Mouse (Mus musculus) liver, embryonic 12.5 days (tissue): Measurements from ENCODE around the gene Clcn1. TPM values are rescaled to one million over a fixed set of nuclear protein-coding genes. Genes with fewer than 3 reads are reported as not detected.

Experiments used
- ATAC-seq: fragments of 200-750 bp; cut with Nextera tagmentation; 2 replicates; pipeline ENCODE4 v1.8.0; 2017; ENCODE audit warnings: moderate number of reproducible peaks, mild to moderate bottlenecking, moderate library complexity
- H3K27ac ChIP-seq: fragments of 300-500 bp; sonication (generic); 2 replicates; pipeline ENCODE4 v1.5.1; 2016; ENCODE audit warnings: mild to moderate bottlenecking
- H3K27me3 ChIP-seq: fragments of 300-500 bp; sonication (generic); replicated peaks from 2 replicates; pipeline ENCODE4 v1.6.1; 2016; ENCODE audit warnings: mild to moderate bottlenecking, moderate library complexity
- H3K36me3 ChIP-seq: fragments of 300-500 bp; sonication (generic); 2 replicates; pipeline ENCODE4 v1.6.1; 2016; ENCODE audit warnings: mild to moderate bottlenecking, moderate library complexity
- H3K4me1 ChIP-seq: fragments of 300-500 bp; sonication (generic); 2 replicates; pipeline ENCODE4 v1.6.1; 2016
- H3K4me2 ChIP-seq: fragments of 300-500 bp; sonication (generic); 2 replicates; pipeline ENCODE4 v1.6.1; 2016; ENCODE audit warnings: mild to moderate bottlenecking, moderate library complexity
- H3K4me3 ChIP-seq: fragments of 300-500 bp; sonication (generic); 2 replicates; pipeline ENCODE4 v1.5.1; 2016; ENCODE audit warnings: mild to moderate bottlenecking, moderate library complexity
- H3K9ac ChIP-seq: fragments of 300-500 bp; sonication (generic); 2 replicates; pipeline ENCODE4 v1.6.1; 2016; ENCODE audit warnings: mild to moderate bottlenecking, moderate library complexity
- H3K9me3 ChIP-seq: fragments of 300-500 bp; sonication (generic); replicated peaks from 2 replicates; pipeline ENCODE4 v1.6.1; 2016; ENCODE audit warnings: mild to moderate bottlenecking, moderate library complexity
- WGBS: fragments of 180-500 bp; shearing (Covaris S2); methylation state at CpG from one replicate; pipeline ENCODE4 v1.1.7; 2016; ENCODE audit not compliant: insufficient replicate concordance; 5-methylcytosine and 5-hydroxymethylcytosine counted together
- polyA plus RNA-seq: library from polyadenylated mRNA; unstranded; fragments of >200 nt; fragmentation: Nextera tagmentation; extraction: Ambion mirVana; gene quantifications from 2 replicates; pipeline ENCODE4 v1.2.1, GENCODE M21; 2016

Clcn1 gene
- polyA plus RNA-seq, 1 experiment from 2014 or later = not detected

DNA sequence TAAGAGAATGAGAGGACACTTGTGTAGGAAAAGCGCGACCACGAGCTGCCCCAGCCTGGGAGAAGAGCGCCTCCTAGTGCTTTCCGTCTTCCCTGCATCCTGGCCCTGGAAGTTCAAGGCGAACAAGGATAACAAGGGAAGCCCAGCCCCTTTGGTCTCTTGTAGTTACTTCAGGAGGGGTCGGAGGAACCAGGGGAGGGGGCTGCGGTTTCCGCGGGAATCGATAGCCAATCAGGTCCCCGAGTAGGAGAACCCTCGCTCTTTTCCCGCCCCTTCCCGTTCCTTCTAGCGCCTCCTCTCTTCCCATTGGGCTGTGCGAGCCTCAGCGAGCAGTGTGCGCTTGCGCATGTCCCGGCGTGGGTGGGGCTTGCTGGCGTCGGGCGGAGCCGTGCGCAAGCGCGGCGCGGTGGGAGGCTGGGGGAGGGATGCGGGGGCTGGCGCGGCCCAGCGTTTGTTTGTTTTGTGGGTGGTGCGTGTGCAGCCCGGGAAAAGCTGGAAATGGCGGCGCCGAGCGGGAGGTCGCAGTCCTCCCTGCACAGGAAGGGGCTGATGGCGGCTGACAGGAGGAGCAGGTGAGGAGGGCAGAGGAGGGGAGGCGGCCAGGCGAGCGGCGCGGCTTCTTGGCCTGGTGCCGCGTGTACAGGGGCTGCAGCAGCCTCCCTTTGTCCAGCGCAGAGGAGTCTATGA is 21.7 kb upstream of the Clcn1 start, which contains the start of gene Casp2:
Casp2 (plus strand) TSS at position 360 of the 687 bp plus-strand sequence.
- peak; percentile 98 for ATAC-seq
- H3K27me3 ChIP-seq = peaks cover 13% of the 10 kb centered on the region; the same call in 1 of the 2 replicates
- H3K4me2 ChIP-seq = peak within 1 kb of the TSS; percentile 89
- H3K27ac ChIP-seq = peak within 1 kb of the TSS; percentile 90
- WGBS = under 1% methylated on average over 49 of the region's 51 CpGs
- H3K9ac ChIP-seq = peak within 1 kb of the TSS; percentile 93
- H3K4me3 ChIP-seq = peak within 1 kb of the TSS; percentile 82
- peaks cover 35% of the 10 kb centered on the region for H3K4me1 ChIP-seq
- no peaks in the 10 kb centered on the region for H3K9me3 ChIP-seq
- peaks cover 27% of the 10 kb centered on the region for H3K36me3 ChIP-seq

DNA sequence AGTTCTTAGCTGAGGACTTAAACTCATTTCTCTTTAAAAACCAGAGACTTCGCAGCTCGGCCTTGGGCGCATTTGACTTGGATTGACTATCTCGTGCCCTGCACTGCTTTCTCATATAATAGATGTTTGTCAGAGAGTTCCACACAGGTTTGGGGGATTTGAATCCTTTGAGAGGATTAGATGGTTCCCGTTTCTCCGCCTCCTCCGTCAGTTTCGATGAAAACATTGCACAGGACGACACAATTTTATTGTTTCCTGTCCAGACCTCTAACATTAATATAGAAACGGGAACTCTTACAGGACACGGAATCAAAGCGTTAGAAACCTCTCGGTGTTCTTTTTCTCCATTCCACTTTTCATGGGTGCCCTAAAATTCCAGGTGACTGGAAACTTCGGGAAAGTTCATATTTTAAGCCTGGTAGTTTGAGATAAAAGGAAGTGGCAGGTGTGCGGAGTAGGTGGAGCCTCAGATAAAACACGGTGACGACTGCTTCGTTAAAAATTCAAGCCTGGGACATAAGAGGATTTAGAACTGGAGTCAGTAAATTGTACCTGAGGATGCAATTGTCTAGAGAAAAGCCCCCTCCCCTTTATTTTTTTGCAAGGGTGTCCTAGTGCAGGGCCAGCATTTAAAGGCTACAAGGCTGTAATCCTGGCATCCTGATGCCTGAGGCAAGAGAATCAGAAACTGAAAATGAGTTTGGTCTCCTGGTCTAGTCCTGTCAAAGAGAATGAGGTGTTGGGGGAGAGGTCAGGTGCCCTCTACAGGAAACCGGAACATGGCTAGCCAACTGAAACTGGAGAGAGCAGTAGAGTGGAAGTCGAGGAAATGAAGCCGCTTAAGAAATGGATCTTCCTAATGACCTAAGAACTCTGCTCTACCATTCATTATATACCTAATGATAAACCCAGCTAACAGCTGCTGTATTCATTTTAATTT is 20.8 kb upstream of the Clcn1 start:
- Histone ChIP-seq H3K36me3 (peaks cover 36% of the 10 kb centered on the region), H3K4me2 (peak overlapping the region; percentile 89), H3K9me3 (no peaks in the 10 kb centered on the region), H3K4me3 (peak overlapping the region; percentile 82), H3K4me1 (peaks cover 37% of the 10 kb centered on the region), H3K27ac (peak overlapping the region; percentile 90), H3K27me3 (peaks cover 13% of the 10 kb centered on the region; the same call in 1 of the 2 replicates), H3K9ac (peak overlapping the region; percentile 93)
- WGBS = 0% methylated on average over 21 of the region's 21 CpGs
- no peak for ATAC-seq

DNA sequence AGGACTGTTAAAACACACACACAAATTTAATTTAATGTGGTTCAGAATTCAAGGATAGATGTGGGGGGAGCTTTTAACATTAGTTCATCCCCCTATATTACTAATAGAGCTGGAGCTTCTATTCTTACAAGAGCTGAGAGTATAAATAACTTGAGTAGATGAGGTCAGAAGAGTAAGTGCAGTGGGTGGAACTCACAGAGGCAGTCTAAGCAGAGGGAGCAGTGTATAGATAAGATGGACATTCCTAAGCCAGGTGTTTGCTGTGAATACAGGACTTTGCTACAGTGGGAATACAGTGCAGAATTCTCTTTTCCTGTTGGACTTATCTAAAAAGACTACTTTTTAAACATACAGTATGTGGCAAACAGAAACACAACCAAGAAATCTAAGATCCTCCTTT is 15.7 kb upstream of the Clcn1 start:
- no peak overlapping the region for H3K9ac ChIP-seq
- H3K36me3 ChIP-seq = peaks cover 83% of the 10 kb centered on the region
- H3K4me1 ChIP-seq = peaks cover 27% of the 10 kb centered on the region
- H3K4me2 ChIP-seq = no peak overlapping the region
- no peaks in the 10 kb centered on the region for H3K27me3 ChIP-seq
- no peak overlapping the region for H3K4me3 ChIP-seq
- H3K9me3 ChIP-seq = no peaks in the 10 kb centered on the region
- ATAC-seq = no peak
- H3K27ac ChIP-seq = no peak overlapping the region

DNA sequence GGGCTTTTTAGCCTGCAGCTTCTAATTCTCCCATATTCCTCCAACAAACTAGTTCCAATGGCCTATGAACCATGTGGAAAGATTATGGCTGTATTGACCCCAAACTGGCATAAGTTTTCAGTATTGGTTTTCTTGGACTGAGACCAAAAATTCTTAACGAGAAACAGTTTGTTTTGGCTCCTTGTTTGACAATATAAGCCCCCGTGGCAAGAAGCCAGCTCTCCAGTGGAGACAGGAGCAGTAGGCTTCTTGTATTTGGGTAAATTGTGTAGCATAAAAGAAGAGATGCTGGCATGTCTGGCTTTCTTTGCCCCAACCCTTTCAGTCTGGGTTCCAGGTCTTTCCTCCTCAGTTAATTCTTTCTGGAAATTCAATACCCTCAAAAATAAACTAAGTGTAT is 10.3 kb upstream of the Clcn1 start:
- H3K27me3 ChIP-seq = no peaks in the 10 kb centered on the region
- H3K9me3 ChIP-seq = no peaks in the 10 kb centered on the region
- H3K4me2 ChIP-seq = no peak overlapping the region
- 76% methylated on average over 2 of the region's 2 CpGs for WGBS
- peaks cover 94% of the 10 kb centered on the region for H3K36me3 ChIP-seq
- no peak overlapping the region for H3K4me3 ChIP-seq
- no peak overlapping the region for H3K27ac ChIP-seq
- ATAC-seq = no peak
- no peaks in the 10 kb centered on the region for H3K4me1 ChIP-seq
- H3K9ac ChIP-seq = no peak overlapping the region

DNA sequence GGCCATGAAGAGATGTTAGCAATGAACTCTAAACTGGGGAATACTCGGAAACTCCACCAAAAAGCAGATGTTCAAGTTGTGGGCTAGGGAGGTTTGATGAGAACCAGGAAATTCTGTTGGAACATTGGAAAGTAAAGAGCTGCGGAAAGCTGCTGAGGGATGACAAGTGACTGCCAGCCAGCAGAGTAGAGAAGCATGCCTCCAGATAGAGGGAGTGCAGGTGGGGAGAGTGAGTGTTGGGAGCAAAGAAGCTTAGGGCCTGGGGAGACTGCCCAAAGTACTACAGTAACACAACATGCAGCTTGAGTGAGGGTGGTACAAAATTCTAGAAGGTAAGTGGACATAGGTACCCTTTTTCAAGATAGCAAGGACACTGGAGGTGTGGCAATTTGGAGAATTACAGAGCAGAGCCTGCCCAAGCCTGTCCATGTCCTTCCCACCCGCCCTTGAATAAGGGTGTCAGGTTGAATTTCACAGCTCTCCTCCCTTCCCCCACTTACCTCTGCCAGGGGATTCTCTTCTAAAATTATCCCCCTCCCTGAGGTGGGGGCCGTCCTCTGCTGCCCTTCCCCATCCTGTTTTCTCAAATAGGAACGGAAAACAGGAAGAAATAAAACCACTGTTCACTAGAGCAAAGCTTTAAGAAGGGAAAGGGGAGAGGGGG is 3.5 kb upstream of the Clcn1 start:
- Histone ChIP-seq H3K9me3 (no peaks in the 10 kb centered on the region), H3K9ac (no peak overlapping the region; the same call in 1 of the 2 replicates), H3K4me2 (no peak overlapping the region), H3K4me1 (no peaks in the 10 kb centered on the region), H3K4me3 (no peak overlapping the region), H3K27me3 (no peaks in the 10 kb centered on the region), H3K27ac (no peak overlapping the region), H3K36me3 (peaks cover 75% of the 10 kb centered on the region)
- WGBS = 60% methylated on average over 5 of the region's 5 CpGs
- ATAC-seq = 0 out of 2 replicates have a peak, but pooled peaks have one; percentile 30

DNA sequence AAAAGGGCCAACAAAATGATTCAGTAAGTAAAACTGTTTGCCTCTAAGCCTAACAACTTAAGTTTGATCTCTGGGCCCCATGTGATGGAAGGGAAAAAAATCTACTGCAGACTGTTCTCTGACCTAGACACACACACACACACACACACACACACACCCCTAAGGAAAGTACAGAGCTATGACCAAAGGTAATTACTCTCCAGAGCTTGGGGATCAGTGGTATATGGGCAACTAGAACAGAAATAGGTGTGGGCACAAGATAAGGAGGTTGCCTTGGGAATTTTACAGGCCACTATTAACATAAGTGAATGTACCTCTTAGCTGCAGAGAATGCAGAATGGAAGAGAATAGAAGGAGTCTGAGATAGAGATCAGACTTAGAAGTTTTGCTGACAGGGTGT is 1.1 kb downstream of the Clcn1 start:
- Histone ChIP-seq H3K4me3 (no peak overlapping the region), H3K4me1 (no peaks in the 10 kb centered on the region), H3K27ac (no peak overlapping the region), H3K36me3 (peaks cover 31% of the 10 kb centered on the region), H3K4me2 (no peak overlapping the region), H3K9ac (no peak overlapping the region), H3K27me3 (no peaks in the 10 kb centered on the region), H3K9me3 (no peaks in the 10 kb centered on the region)
- no peak for ATAC-seq

DNA sequence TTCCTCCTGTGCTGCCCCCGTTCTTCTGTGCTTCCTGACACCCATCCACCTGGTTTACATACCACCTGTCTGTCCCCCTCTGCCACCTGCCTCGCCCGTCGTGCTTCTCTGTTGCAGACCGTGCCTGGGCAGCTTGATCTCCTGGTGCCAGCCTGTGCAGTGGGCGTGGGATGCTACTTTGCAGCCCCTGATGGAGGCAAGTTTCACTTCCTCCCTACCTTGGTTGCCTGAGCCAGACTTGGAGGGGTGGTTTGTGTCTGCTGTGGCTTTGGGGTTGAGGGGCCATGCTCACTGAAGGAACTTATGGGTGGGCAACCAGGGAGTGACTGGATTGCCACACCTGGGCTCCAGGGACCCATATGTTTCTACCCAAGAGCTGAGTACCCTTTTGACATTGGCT is 6.8 kb downstream of the Clcn1 start:
- H3K27me3 ChIP-seq = no peaks in the 10 kb centered on the region
- H3K9me3 ChIP-seq = no peaks in the 10 kb centered on the region
- H3K4me2 ChIP-seq = no peak overlapping the region
- no peak overlapping the region for H3K4me3 ChIP-seq
- no peaks in the 10 kb centered on the region for H3K36me3 ChIP-seq
- 68% methylated on average over 6 of the region's 6 CpGs for WGBS
- no peak overlapping the region for H3K27ac ChIP-seq
- H3K4me1 ChIP-seq = no peaks in the 10 kb centered on the region
- ATAC-seq = no peak
- no peak overlapping the region for H3K9ac ChIP-seq

DNA sequence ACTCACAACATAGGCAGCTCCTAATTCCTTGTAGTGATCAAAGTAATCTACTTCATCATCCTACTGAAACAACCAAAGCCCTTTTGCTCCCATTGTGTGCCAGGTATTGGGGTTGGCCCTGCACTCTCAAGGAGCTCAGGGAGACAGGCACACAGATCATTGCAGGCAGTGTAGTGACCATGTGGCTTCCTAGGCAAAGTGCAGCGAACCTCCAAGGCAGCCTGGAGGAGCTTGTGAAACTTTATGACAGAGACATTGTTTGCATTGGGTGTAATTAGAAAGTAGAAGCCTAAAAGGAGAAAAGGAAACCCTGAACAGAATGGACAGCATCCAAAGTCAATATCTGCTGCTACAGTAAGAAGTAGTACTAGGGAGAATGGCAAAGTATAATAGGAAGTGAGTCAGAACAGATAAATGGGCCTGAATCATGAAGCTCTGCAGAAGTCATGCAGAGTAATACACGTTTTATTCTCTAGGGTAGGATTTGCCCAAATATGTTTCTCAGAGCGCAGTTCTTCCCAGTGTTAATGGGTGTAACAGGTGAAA is 9.1 kb downstream of the Clcn1 start:
- no peaks in the 10 kb centered on the region for H3K36me3 ChIP-seq
- WGBS = 59% methylated on average over 3 of the region's 3 CpGs
- no peak overlapping the region for H3K9ac ChIP-seq
- no peaks in the 10 kb centered on the region for H3K27me3 ChIP-seq
- H3K27ac ChIP-seq = no peak overlapping the region
- H3K4me2 ChIP-seq = no peak overlapping the region
- no peak overlapping the region for H3K4me3 ChIP-seq
- no peak for ATAC-seq
- H3K4me1 ChIP-seq = no peaks in the 10 kb centered on the region
- H3K9me3 ChIP-seq = no peaks in the 10 kb centered on the region

DNA sequence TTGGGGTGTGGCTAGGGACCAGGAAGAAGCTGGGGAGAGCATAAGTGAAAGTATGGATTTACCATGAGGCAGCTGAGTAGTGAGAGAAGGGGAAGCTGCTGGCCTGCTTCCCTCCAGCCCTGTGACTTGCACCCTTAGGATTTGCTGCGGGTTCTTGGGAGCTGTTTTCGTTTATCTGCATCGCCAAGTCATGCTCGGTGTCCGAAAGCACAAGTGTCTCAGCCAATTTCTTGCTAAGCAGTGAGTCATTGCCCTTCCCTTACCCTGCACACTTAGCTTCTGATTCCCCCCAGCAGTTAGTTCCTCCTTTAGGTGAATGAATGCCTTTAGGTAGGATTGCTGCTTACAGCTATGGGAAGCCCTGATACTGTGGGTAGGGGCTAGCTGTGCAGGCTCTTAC is 12.9 kb downstream of the Clcn1 start:
- 37% methylated on average over 5 of the region's 5 CpGs for WGBS
- no peak for ATAC-seq

DNA sequence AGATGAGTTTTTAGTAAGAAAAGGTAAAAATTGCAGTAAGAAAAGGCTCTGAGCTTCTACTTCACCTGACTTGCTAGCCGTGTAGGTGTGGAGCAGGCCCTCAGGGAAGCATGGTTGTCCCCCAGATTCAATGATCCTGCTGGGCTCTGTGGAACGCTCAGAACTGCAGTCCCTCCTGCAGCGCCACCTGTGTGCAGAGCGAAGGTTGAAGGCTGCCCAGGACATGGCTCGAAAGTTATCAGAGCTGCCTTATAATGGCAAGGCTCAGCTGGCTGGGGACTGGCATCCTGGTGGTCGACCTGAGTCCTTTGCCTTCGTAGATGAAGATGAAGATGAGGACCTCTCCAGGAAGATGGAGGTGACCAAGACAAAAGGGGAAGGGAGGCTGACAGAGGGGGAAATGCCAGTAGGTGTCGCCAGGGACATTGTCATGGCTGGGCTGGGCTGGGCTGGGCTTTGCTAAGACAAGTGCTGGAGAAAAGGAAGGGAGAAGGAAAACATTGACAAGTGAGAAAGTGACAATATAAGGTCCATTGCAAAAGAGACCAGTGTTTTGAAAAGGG is 23.4 kb downstream of the Clcn1 start:
- Histone ChIP-seq H3K9ac (no peak overlapping the region), H3K4me3 (no peak overlapping the region), H3K4me2 (no peak overlapping the region), H3K9me3 (no peaks in the 10 kb centered on the region), H3K27me3 (no peaks in the 10 kb centered on the region), H3K36me3 (no peaks in the 10 kb centered on the region), H3K4me1 (no peaks in the 10 kb centered on the region), H3K27ac (no peak overlapping the region)
- WGBS = 42% methylated on average over 8 of the region's 8 CpGs
- no peak for ATAC-seq

More for the DNA sequence above, 12.9 kb downstream of the Clcn1 start:
- Histone ChIP-seq H3K4me2 (no peak overlapping the region), H3K9ac (no peak overlapping the region), H3K4me1 (no peaks in the 10 kb centered on the region), H3K9me3 (no peaks in the 10 kb centered on the region), H3K27me3 (no peaks in the 10 kb centered on the region), H3K4me3 (no peak overlapping the region), H3K36me3 (no peaks in the 10 kb centered on the region), H3K27ac (no peak overlapping the region)

DNA sequence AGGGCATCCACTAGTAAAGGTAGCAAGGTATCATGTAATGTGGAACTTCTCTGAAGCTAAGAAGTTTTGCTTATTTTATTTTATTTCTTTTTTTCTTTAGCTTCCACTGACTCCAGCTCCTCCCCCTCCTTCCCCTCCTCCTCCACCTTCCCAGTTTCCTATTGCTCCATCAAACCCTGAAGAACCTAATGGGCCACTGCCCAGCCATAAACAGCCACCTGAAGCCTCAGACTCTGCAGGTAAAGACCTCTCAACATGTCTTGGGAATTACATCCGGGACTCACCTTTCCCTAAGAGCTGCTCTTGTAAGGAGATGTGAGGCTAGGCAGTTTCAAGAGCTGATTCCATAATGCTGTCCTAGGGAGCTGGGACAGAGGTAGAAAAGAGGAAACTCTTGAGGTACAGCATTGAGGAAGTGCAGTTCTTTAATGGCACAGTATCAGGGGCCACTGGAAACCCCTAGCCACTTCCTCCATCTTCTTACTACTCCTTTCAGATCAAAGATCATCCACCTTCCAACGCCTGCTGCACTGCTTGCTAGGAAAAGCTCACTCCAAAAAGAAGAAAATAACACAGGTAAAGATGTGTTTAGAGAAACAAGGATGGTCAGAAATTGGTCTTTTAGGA is 24.1 kb downstream of the Clcn1 start:
- 46% methylated on average over 2 of the region's 2 CpGs for WGBS
- Histone ChIP-seq H3K9ac (no peak overlapping the region), H3K4me1 (no peaks in the 10 kb centered on the region), H3K4me2 (no peak overlapping the region), H3K27me3 (no peaks in the 10 kb centered on the region), H3K27ac (no peak overlapping the region), H3K4me3 (no peak overlapping the region), H3K36me3 (no peaks in the 10 kb centered on the region), H3K9me3 (no peaks in the 10 kb centered on the region)
- ATAC-seq = no peak
